Mouse (Mus musculus) testis, adult 2 months (tissue): ENCODE results near the gene Drd1.

ENCODE experiments used
- CTCF ChIP-seq: fragments of 200-500 bp; IDR thresholded peaks from 2 replicates; pipeline ENCODE4 v1.5.1; 2012; ENCODE audit warnings: low read depth, mild to moderate bottlenecking, inconsistent platforms, low read length, moderate library complexity; ENCODE audit not compliant: control insufficient read depth, insufficient read depth, insufficient replicate concordance
- POLR2A ChIP-seq: fragments of 200-500 bp; IDR thresholded peaks from 2 replicates; pipeline ENCODE4 v1.6.1; 2012; ENCODE audit warnings: low read depth, mild to moderate bottlenecking, inconsistent platforms, low read length, moderate library complexity; ENCODE audit not compliant: control insufficient read depth

DNA sequence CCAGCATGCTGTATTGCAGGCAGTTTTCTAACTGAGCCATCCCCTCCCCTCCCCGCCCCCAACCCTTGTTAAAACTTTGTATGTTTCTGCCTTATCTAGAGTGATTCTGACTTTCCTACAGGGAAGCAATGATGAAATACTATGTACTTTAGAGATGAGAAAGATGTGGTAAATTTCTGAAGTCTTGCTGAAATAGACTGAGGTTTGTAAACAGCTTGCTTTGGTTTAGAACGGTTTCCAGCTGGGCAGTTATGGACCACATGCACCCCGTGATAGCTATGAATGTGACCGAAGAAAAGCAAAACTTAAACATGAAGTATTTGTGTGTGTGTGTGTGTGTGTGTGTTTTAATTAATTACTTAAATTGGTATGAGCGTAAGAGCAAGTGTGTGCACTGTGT lies 29.3 kb upstream of the Drd1 start:
- TF ChIP-seq POLR2A (no peak), CTCF (no peak)
